Mouse (Mus musculus): ENCODE measurements around the gene Arhgap15. TPM values are rescaled to one million over a fixed set of nuclear protein-coding genes. Genes with fewer than 3 reads are reported as not detected.

The Arhgap15 gene
- total and polyA plus RNA-seq, 3 experiments, result 0.39 to 1.2 (median 0.70) TPM

DNA sequence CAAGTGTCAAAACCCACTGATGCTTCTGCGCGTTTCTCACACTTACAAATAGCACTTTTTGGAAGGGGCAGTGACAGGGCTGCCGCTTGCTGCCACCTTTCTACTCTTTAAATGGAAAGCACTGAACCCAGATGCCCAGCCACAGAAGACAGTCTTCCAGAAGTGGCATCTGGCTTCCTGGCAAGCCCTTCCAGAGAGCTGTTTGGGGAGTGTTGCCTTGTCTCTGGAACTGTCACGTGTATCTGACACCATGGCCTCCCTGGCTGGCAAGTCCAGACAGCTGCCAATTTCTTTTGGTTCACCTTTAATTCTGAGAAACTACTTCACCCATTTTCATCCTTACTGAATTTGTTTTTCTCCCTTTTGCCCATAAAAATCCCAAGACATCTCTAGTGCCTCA lies 584.7 kb downstream of the Arhgap15 start:
- H3K4me3 ChIP-seq, result no peak overlapping the region
- no peak overlapping the region; the same call in 1 of the 2 replicates for H3K27ac ChIP-seq
- H3K36me3 ChIP-seq (ENCODE audit: control insufficient read depth, insufficient read depth, low read length), result no peaks in the 10 kb centered on the region
- 65% methylated on average over 4 of the region's 4 CpGs for WGBS
- peaks cover 2% of the 10 kb centered on the region for H3K4me1 ChIP-seq (ENCODE audit: control insufficient read depth, insufficient read depth, low read length)
- no peaks in the 10 kb centered on the region for H3K27me3 ChIP-seq (ENCODE audit: control insufficient read depth, insufficient read depth, low read length)
- intact Hi-C loops (cut with DNase I), result no loop called here
- H3K79me2 ChIP-seq (replicated peaks; ENCODE audit: control insufficient read depth, insufficient read depth, low read length), result no peaks in the 10 kb centered on the region
- no peak overlapping the region for H3K9ac ChIP-seq (ENCODE audit: low read depth, low read length)
- DNase-seq, result peak in 1 of 2 experiments; percentile 18
- TF ChIP-seq CTCF (IDR thresholded peaks at IDR 0.05) (no peak), EP300 (IDR thresholded peaks at IDR 0.05; ENCODE audit: insufficient read depth, low read depth, low read length) (no peak), POLR2A (IDR thresholded peaks at IDR 0.05; ENCODE audit: insufficient read depth, low read depth, low read length) (no peak)

DNA sequence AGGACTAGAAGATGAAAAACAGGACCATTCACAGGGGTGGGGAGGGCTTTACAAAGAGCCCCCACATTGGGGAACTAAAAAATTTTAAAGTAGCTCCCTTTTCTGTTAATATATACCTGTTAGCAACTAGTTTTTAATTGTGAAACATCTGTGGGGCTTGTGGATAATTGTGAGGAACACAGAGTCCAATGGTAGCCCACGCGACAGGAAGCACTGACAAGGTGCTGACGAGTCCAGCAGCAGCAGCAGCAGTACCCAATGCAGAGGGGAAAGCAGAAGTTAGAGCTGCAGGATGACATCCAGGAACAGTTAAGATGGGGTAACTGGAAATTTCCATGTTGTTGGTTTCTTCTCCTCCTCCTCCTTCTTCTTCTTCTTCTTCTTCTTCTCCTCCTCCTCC lies 585.4 kb downstream of the Arhgap15 start:
- no peak for DNase-seq
- no peak overlapping the region for H3K4me3 ChIP-seq
- H3K27ac ChIP-seq, result no peak overlapping the region
- 40% methylated on average over 3 of the region's 3 CpGs for WGBS
- no peaks in the 10 kb centered on the region for H3K79me2 ChIP-seq (replicated peaks; ENCODE audit: control insufficient read depth, insufficient read depth, low read length)
- intact Hi-C loops (cut with DNase I), result no loop called here
- TF ChIP-seq POLR2A (IDR thresholded peaks at IDR 0.05; ENCODE audit: insufficient read depth, low read depth, low read length) (no peak), CTCF (IDR thresholded peaks at IDR 0.05) (no peak), EP300 (IDR thresholded peaks at IDR 0.05; ENCODE audit: insufficient read depth, low read depth, low read length) (no peak)
- no peaks in the 10 kb centered on the region for H3K27me3 ChIP-seq (ENCODE audit: control insufficient read depth, insufficient read depth, low read length)
- H3K9ac ChIP-seq (ENCODE audit: low read depth, low read length), result no peak overlapping the region
- peaks cover 2% of the 10 kb centered on the region for H3K4me1 ChIP-seq (ENCODE audit: control insufficient read depth, insufficient read depth, low read length)
- no peaks in the 10 kb centered on the region for H3K36me3 ChIP-seq (ENCODE audit: control insufficient read depth, insufficient read depth, low read length)

DNA sequence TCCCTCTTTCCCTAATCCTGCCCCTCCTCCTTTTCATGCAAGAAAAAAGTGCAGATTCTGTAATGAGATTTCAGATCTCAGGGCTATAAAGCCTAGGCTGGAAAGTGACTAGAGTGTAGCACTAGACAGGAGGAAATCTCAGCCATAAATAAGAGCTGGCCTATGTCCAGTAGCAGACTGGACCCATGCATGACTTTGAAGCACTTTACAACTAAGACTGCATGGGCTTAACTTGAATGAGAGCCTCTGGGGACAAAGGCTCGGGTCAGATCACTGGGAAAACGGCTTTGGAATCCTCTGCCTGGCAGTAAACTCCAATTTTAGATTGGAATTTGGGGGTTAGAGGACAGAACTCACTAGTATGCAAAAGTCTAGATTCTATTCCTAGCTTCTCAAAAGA lies 585.9 kb downstream of the Arhgap15 start:
- 37% methylated on average over 2 of the region's 2 CpGs for WGBS
- Histone ChIP-seq H3K27me3 (ENCODE audit: control insufficient read depth, insufficient read depth, low read length) (no peaks in the 10 kb centered on the region), H3K9ac (ENCODE audit: low read depth, low read length) (no peak overlapping the region), H3K79me2 (replicated peaks; ENCODE audit: control insufficient read depth, insufficient read depth, low read length) (no peaks in the 10 kb centered on the region), H3K4me3 (no peak overlapping the region), H3K36me3 (ENCODE audit: control insufficient read depth, insufficient read depth, low read length) (no peaks in the 10 kb centered on the region), H3K4me1 (ENCODE audit: control insufficient read depth, insufficient read depth, low read length) (peaks cover 2% of the 10 kb centered on the region), H3K27ac (no peak overlapping the region)
- TF ChIP-seq CTCF (IDR thresholded peaks at IDR 0.05) (no peak), EP300 (IDR thresholded peaks at IDR 0.05; ENCODE audit: insufficient read depth, low read depth, low read length) (no peak), POLR2A (IDR thresholded peaks at IDR 0.05; ENCODE audit: insufficient read depth, low read depth, low read length) (no peak)
- intact Hi-C loops (cut with DNase I), result no loop called here
- peak in 1 of 2 experiments; percentile 11 for DNase-seq

- no peak overlapping the region for H3K9ac ChIP-seq (ENCODE audit: low read depth, low read length)
- H3K4me1 ChIP-seq (ENCODE audit: control insufficient read depth, insufficient read depth, low read length), result peaks cover 2% of the 10 kb centered on the region
- DNase-seq, result no peak
- H3K79me2 ChIP-seq (replicated peaks; ENCODE audit: control insufficient read depth, insufficient read depth, low read length), result no peaks in the 10 kb centered on the region
- TF ChIP-seq POLR2A (IDR thresholded peaks at IDR 0.05; ENCODE audit: insufficient read depth, low read depth, low read length), result no peak
- no peak for TF ChIP-seq EP300 (IDR thresholded peaks at IDR 0.05; ENCODE audit: insufficient read depth, low read depth, low read length)
- TF ChIP-seq CTCF (IDR thresholded peaks at IDR 0.05), result peak; percentile 44
- WGBS, result 74% methylated on average over 5 of the region's 5 CpGs
- no peak overlapping the region for H3K27ac ChIP-seq
- no peak overlapping the region for H3K4me3 ChIP-seq
- intact Hi-C loops (cut with DNase I), result no loop called here
- no peaks in the 10 kb centered on the region for H3K27me3 ChIP-seq (ENCODE audit: control insufficient read depth, insufficient read depth, low read length)
- H3K36me3 ChIP-seq (ENCODE audit: control insufficient read depth, insufficient read depth, low read length), result no peaks in the 10 kb centered on the region
These were observed 588.2 kb downstream of the Arhgap15 start for GRCm38 (mm10) chr2:44336720-44337354.

DNA sequence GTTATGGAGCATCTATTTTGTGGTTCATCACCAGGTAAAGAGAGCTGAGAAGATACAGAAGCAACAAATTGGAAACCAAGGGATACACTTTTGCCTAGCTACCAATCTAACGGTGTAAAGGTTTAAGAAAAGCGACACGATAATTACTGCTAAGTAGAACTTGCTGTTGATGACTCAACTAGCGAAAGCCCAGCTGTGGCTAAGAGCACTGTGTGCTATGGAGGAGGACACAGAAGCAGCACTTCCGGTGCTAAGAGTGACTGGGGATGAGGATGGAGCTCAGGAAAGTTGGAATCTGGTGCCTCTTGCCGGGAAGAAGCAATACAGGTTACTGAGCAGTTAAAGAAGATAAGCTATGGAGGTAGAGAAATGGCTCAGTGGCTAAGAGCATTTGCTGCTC lies 589.8 kb downstream of the Arhgap15 start:
- whole genome bisulfite sequencing, result 87% methylated on average over 6 of the region's 6 CpGs
- Histone ChIP-seq H3K27ac (no peak overlapping the region), H3K36me3 (ENCODE audit: control insufficient read depth, insufficient read depth, low read length) (no peaks in the 10 kb centered on the region), H3K9ac (ENCODE audit: low read depth, low read length) (no peak overlapping the region), H3K4me1 (ENCODE audit: control insufficient read depth, insufficient read depth, low read length) (peaks cover 2% of the 10 kb centered on the region), H3K27me3 (ENCODE audit: control insufficient read depth, insufficient read depth, low read length) (no peaks in the 10 kb centered on the region), H3K79me2 (replicated peaks; ENCODE audit: control insufficient read depth, insufficient read depth, low read length) (no peaks in the 10 kb centered on the region), H3K4me3 (no peak overlapping the region)
- intact Hi-C loops (cut with DNase I), result no loop called here
- TF ChIP-seq CTCF (IDR thresholded peaks at IDR 0.05), result no peak
- no peak for TF ChIP-seq POLR2A (IDR thresholded peaks at IDR 0.05; ENCODE audit: insufficient read depth, low read depth, low read length)
- TF ChIP-seq EP300 (IDR thresholded peaks at IDR 0.05; ENCODE audit: insufficient read depth, low read depth, low read length), result no peak
- DNase-seq, result no peak

DNA sequence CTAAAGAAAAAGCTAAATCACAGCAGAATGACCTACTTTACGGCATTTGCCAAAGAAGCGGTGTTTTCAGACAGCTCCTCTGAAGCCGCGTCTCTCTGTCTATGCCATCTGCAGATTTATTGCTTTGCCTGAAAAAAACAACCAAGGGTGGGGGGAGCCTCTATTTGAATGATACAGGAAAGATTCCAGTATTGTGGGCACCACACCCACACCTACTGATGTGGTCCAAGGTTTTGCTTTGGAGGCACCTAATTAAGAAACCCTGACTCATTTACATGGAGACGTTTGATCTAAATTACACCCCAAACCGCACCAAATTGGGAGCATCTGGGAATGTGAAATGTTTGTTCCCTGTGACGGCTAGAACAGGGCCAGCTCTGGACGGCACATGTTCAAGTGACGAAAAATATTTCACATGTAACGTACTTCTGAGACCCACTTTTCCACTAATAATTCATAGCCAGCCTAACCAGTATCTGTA lies 592.5 kb downstream of the Arhgap15 start:
- H3K27ac ChIP-seq, result no peak overlapping the region
- intact Hi-C loops (cut with DNase I), result no loop called here
- no peak overlapping the region for H3K9ac ChIP-seq (ENCODE audit: low read depth, low read length)
- DNase-seq, result no peak
- TF ChIP-seq CTCF (IDR thresholded peaks at IDR 0.05) (no peak), POLR2A (IDR thresholded peaks at IDR 0.05; ENCODE audit: insufficient read depth, low read depth, low read length) (no peak)
- no peaks in the 10 kb centered on the region for H3K79me2 ChIP-seq (replicated peaks; ENCODE audit: control insufficient read depth, insufficient read depth, low read length)
- no peaks in the 10 kb centered on the region for H3K27me3 ChIP-seq (ENCODE audit: control insufficient read depth, insufficient read depth, low read length)
- WGBS, result 93% methylated on average over 10 of the region's 10 CpGs
- no peaks in the 10 kb centered on the region for H3K36me3 ChIP-seq (ENCODE audit: control insufficient read depth, insufficient read depth, low read length)
- no peak overlapping the region for H3K4me3 ChIP-seq
- no peaks in the 10 kb centered on the region for H3K4me1 ChIP-seq (ENCODE audit: control insufficient read depth, insufficient read depth, low read length)

All from heart, adult 2 months (tissue).